Mouse (Mus musculus) thymus, adult 2 months (tissue): Measurements from ENCODE around the gene Osbp.

Source experiments
- CTCF ChIP-seq: fragments of 200-500 bp; IDR thresholded peaks from 2 replicates; pipeline ENCODE4 v1.5.1; 2012; ENCODE audit warnings: mild to moderate bottlenecking, control low read depth, low read length, moderate library complexity, borderline replicate concordance; ENCODE audit not compliant: control insufficient read depth, poor library complexity, insufficient read depth; ENCODE audit errors: extremely low read depth
- POLR2A ChIP-seq: fragments of 200-500 bp; IDR thresholded peaks from 2 replicates; pipeline ENCODE4 v1.6.1; 2012; ENCODE audit warnings: mild to moderate bottlenecking, low read length, control low read depth, moderate library complexity; ENCODE audit not compliant: control insufficient read depth, poor library complexity, insufficient read depth; ENCODE audit errors: extremely low read depth

DNA sequence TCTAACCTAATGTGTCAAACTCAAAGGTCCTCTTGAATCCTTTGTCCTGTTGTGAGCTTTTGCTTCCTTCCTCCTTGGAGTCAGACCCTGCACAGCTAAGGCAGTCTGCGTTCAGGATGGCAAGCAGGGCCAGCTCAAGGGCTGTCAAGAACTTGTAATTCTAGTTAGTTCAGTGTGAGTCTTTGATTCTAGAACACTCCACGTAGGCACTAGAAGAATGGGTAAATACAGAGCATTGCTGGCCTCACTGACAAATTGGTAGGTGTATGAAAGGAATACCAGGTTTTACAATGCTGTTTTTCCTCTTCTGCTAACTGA lies 8.4 kb downstream of the Osbp start:
- TF ChIP-seq CTCF (no peak), POLR2A (no peak)
